Mouse (Mus musculus) forebrain, embryonic 11.5 days (tissue): ENCODE results near the gene Hras. TPM values are rescaled to one million over a fixed set of nuclear protein-coding genes. Genes with fewer than 3 reads are reported as not detected.

Experiments used
- ATAC-seq: fragments of 200-750 bp; cut with Nextera tagmentation; replicated peaks from 2 replicates; pipeline ENCODE4 v1.8.0; 2017; ENCODE audit warnings: moderate TSS enrichment; ENCODE audit not compliant: low FRiP score
- DNase-seq: peaks from one replicate; pipeline ENCODE4 v3.0.0-alpha.2; 2017; ENCODE audit warnings: low spot score
- H3K27ac ChIP-seq: fragments of 300-500 bp; sonication (generic); 2 replicates; pipeline ENCODE4 v1.5.1; 2014; ENCODE audit warnings: low read depth, low read length
- H3K27me3 ChIP-seq: fragments of 300-500 bp; sonication (generic); 2 replicates; pipeline ENCODE4 v1.6.1; 2014; ENCODE audit warnings: mild to moderate bottlenecking, low read length, mixed read lengths; ENCODE audit not compliant: control insufficient read depth, insufficient read depth
- H3K36me3 ChIP-seq: fragments of 300-500 bp; sonication (generic); 2 replicates; pipeline ENCODE4 v1.6.1; 2014; ENCODE audit warnings: mild to moderate bottlenecking, low read length, moderate library complexity, mixed read lengths; ENCODE audit not compliant: control insufficient read depth, insufficient read depth
- H3K4me1 ChIP-seq: fragments of 300-500 bp; sonication (generic); replicated peaks from 2 replicates; pipeline ENCODE4 v1.6.1; 2014; ENCODE audit warnings: low read length, mixed read lengths; ENCODE audit not compliant: control insufficient read depth, insufficient read depth
- H3K4me2 ChIP-seq: fragments of 300-500 bp; sonication (generic); 2 replicates; pipeline ENCODE4 v1.6.1; 2014; ENCODE audit warnings: low read depth, mild to moderate bottlenecking, low read length, moderate library complexity, mixed read lengths; ENCODE audit not compliant: severe bottlenecking
- H3K4me3 ChIP-seq: fragments of 300-500 bp; sonication (generic); 2 replicates; pipeline ENCODE4 v1.5.1; 2014; ENCODE audit warnings: low read depth, low read length
- H3K9ac ChIP-seq: fragments of 300-500 bp; sonication (generic); 2 replicates; pipeline ENCODE4 v1.6.1; 2014; ENCODE audit warnings: low read length
- H3K9me3 ChIP-seq: fragments of 300-500 bp; sonication (generic); 2 replicates; pipeline ENCODE4 v1.6.1; 2016; ENCODE audit warnings: low read length, mixed read lengths; ENCODE audit not compliant: control insufficient read depth
- WGBS: fragments of 180-500 bp; shearing (Covaris S2); extraction: QIAGEN DNeasy Blood & Tissue Kit; methylation state at CpG from one replicate; pipeline ENCODE4 v1.1.7; 2014; 5-methylcytosine and 5-hydroxymethylcytosine counted together
- polyA plus RNA-seq: library from polyadenylated mRNA; unstranded; fragments of >200 nt; fragmentation: Nextera tagmentation; extraction: Ambion mirVana; gene quantifications from 2 replicates; pipeline ENCODE4 v1.2.1, GENCODE M21; 2014

Hras gene
- polyA plus RNA-seq, 1 experiment from 2014 or later, result 87.5 TPM

- peaks cover 20% of the 10 kb centered on the region for H3K4me1 ChIP-seq
- H3K4me3 ChIP-seq, result peak overlapping the region; percentile 63
- no peak overlapping the region for H3K9ac ChIP-seq
- H3K27me3 ChIP-seq, result no peaks in the 10 kb centered on the region
- no peak for ATAC-seq
- peak; percentile 51 for DNase-seq
- H3K4me2 ChIP-seq, result peak overlapping the region; percentile 73; the same call in 1 of the 2 replicates
- H3K36me3 ChIP-seq, result no peaks in the 10 kb centered on the region
- no peak overlapping the region for H3K27ac ChIP-seq
- WGBS, result 88% methylated on average over 11 of the region's 11 CpGs
- no peaks in the 10 kb centered on the region for H3K9me3 ChIP-seq
These were observed 23.1 kb upstream of the Hras start for GRCm38 (mm10) chr7:141216894-141217293.

- DNase-seq (peak; percentile 84), ATAC-seq (peak; percentile 68)
- no peaks in the 10 kb centered on the region for H3K9me3 ChIP-seq
- no peaks in the 10 kb centered on the region for H3K36me3 ChIP-seq
- no peaks in the 10 kb centered on the region for H3K27me3 ChIP-seq
- H3K27ac ChIP-seq, result peak overlapping the region; percentile 70
- peak overlapping the region; percentile 63 for H3K4me3 ChIP-seq
- H3K9ac ChIP-seq, result peak overlapping the region; percentile 72
- under 1% methylated on average over 42 of the region's 42 CpGs for WGBS
- peak overlapping the region; percentile 73 for H3K4me2 ChIP-seq
- peaks cover 18% of the 10 kb centered on the region for H3K4me1 ChIP-seq
These were observed 22.3 kb upstream of the Hras start for GRCm38 (mm10) chr7:141215880-141216733.

- Histone ChIP-seq H3K36me3 (no peaks in the 10 kb centered on the region), H3K27me3 (no peaks in the 10 kb centered on the region), H3K4me3 (peak within 1 kb of the TSS; percentile 63), H3K9me3 (no peaks in the 10 kb centered on the region), H3K27ac (peak within 1 kb of the TSS; percentile 96), H3K4me2 (peak within 1 kb of the TSS; percentile 73), H3K4me1 (peaks cover 17% of the 10 kb centered on the region), H3K9ac (peak within 1 kb of the TSS; percentile 78)
- DNase-seq, result peak; percentile 98
- ATAC-seq, result peak; percentile 96
- under 1% methylated on average over 41 of the region's 41 CpGs for WGBS
These were observed 21.5 kb upstream of the Hras start, which contains the start of gene Rassf7 for GRCm38 (mm10) chr7:141215101-141215879. Gene Rassf7, plus strand, starts transcription at chr7:141215860.

GRCm38 (mm10) chr7:141214310-141214709, 20.5 kb upstream of the Hras start:
- ATAC-seq (no peak), DNase-seq (peak; percentile 52)
- no peak overlapping the region for H3K4me2 ChIP-seq
- peaks cover 17% of the 10 kb centered on the region for H3K4me1 ChIP-seq
- H3K4me3 ChIP-seq, result no peak overlapping the region
- 0 out of 2 replicates have a peak overlapping the region, but pooled peaks have one; percentile 96 for H3K27ac ChIP-seq
- no peaks in the 10 kb centered on the region for H3K27me3 ChIP-seq
- H3K9me3 ChIP-seq, result no peaks in the 10 kb centered on the region
- H3K36me3 ChIP-seq, result no peaks in the 10 kb centered on the region
- 85% methylated on average over 3 of the region's 3 CpGs for WGBS
- no peak overlapping the region for H3K9ac ChIP-seq

- H3K4me1 ChIP-seq, result peaks cover 17% of the 10 kb centered on the region
- DNase-seq, result peak; percentile 40
These were observed 19.9 kb upstream of the Hras start, which contains the start of gene Lmntd2 for GRCm38 (mm10) chr7:141213605-141214235. Gene Lmntd2, minus strand, starts transcription at chr7:141214080.

GRCm38 (mm10) chr7:141213133-141213532, 19.3 kb upstream of the Hras start:
- 80% methylated on average over 3 of the region's 3 CpGs for WGBS
- no peak overlapping the region for H3K4me3 ChIP-seq
- H3K9me3 ChIP-seq, result no peaks in the 10 kb centered on the region
- H3K36me3 ChIP-seq, result no peaks in the 10 kb centered on the region
- no peak overlapping the region for H3K27ac ChIP-seq
- peak; percentile 43 for DNase-seq
- no peaks in the 10 kb centered on the region for H3K27me3 ChIP-seq
- no peak overlapping the region for H3K4me2 ChIP-seq
- no peak overlapping the region for H3K9ac ChIP-seq
- no peak for ATAC-seq
- peaks cover 17% of the 10 kb centered on the region for H3K4me1 ChIP-seq

More at GRCm38 (mm10) chr7:141213605-141214235, 19.9 kb upstream of the Hras start, which contains the start of gene Lmntd2:
- Histone ChIP-seq H3K27me3 (no peaks in the 10 kb centered on the region), H3K4me3 (peak within 1 kb of the TSS; percentile 63), H3K4me2 (peak within 1 kb of the TSS; percentile 73), H3K36me3 (no peaks in the 10 kb centered on the region), H3K9ac (peak within 1 kb of the TSS; percentile 78), H3K9me3 (no peaks in the 10 kb centered on the region), H3K27ac (peak within 1 kb of the TSS; percentile 96)
- no peak for ATAC-seq
- WGBS, result 93% methylated on average over 11 of the region's 11 CpGs

- H3K4me1 ChIP-seq, result peaks cover 8% of the 10 kb centered on the region; the same call in 1 of the 2 replicates
- no peaks in the 10 kb centered on the region for H3K9me3 ChIP-seq
- H3K36me3 ChIP-seq, result no peaks in the 10 kb centered on the region
- no peaks in the 10 kb centered on the region for H3K27me3 ChIP-seq
- DNase-seq, result no peak
- H3K27ac ChIP-seq, result no peak overlapping the region
- H3K4me3 ChIP-seq, result no peak overlapping the region
- ATAC-seq, result no peak
- WGBS, result 93% methylated on average over 14 of the region's 14 CpGs
- H3K9ac ChIP-seq, result no peak overlapping the region
- no peak overlapping the region for H3K4me2 ChIP-seq
These were observed 16.9 kb upstream of the Hras start for GRCm38 (mm10) chr7:141210606-141211131.

GRCm38 (mm10) chr7:141210137-141210536, 16.3 kb upstream of the Hras start:
- Histone ChIP-seq H3K4me1 (peaks cover 8% of the 10 kb centered on the region; the same call in 1 of the 2 replicates), H3K4me3 (no peak overlapping the region), H3K9ac (no peak overlapping the region), H3K36me3 (no peaks in the 10 kb centered on the region), H3K27me3 (no peaks in the 10 kb centered on the region), H3K27ac (no peak overlapping the region), H3K4me2 (no peak overlapping the region), H3K9me3 (no peaks in the 10 kb centered on the region)
- 90% methylated on average over 12 of the region's 12 CpGs for WGBS
- DNase-seq (no peak), ATAC-seq (no peak)
